Mouse (Mus musculus) liver, adult 2 months (tissue): ENCODE results near the gene Scmh1.

Experiments used
- CTCF ChIP-seq: fragments of 200-500 bp; IDR thresholded peaks from 2 replicates; pipeline ENCODE4 v1.5.1; 2011; ENCODE audit warnings: low read depth, low read length, control low read depth
- POLR2A ChIP-seq: fragments of 200-500 bp; IDR thresholded peaks from 2 replicates; pipeline ENCODE4 v1.6.1; 2011; ENCODE audit warnings: low read length, control low read depth; ENCODE audit not compliant: insufficient read depth; ENCODE audit errors: extremely low read depth

GRCm38 (mm10) chr4:120514366-120514765 lies 109.3 kb downstream of the Scmh1 start:
- no peak for TF ChIP-seq POLR2A
- TF ChIP-seq CTCF: no peak
